Mouse (Mus musculus): ENCODE results near the gene Ncor2.

- no peak for TF ChIP-seq HCFC1 (IDR thresholded peaks at IDR 0.05; ENCODE audit: borderline replicate concordance, insufficient read depth, low read length)
- no peak for TF ChIP-seq MAFK (IDR thresholded peaks at IDR 0.05; ENCODE audit: insufficient read depth, low read depth, low read length)
- no peak for TF ChIP-seq CHD2 (IDR thresholded peaks at IDR 0.05; ENCODE audit: low read depth, low read length)
- TF ChIP-seq ZC3H11A (IDR thresholded peaks at IDR 0.05; ENCODE audit: borderline replicate concordance, low read depth, low read length): no peak
Observed at GRCm38 (mm10) chr5:125070399-125070798, 108.6 kb downstream of the Ncor2 start.
